Mouse (Mus musculus) MEL (cell line): Measurements from ENCODE around the gene Macrod2.

Source experiments
- CTCF ChIP-seq, 3 experiments: IDR thresholded peaks in 2 of 3; conservative IDR thresholded peaks in 1 of 3; 2 replicates each; pipeline ENCODE4 v1.5.1; 2011 to 2012; ENCODE audit warnings: low read length in 3 of 3, low read depth in 2 of 3, mild to moderate bottlenecking in 2 of 3, improper control_type of control experiment in 1 of 3, inconsistent platforms in 1 of 3, mixed read lengths in 1 of 3, moderate library complexity in 1 of 3; ENCODE audit not compliant: control insufficient read depth in 1 of 3, insufficient read depth in 1 of 3, poor library complexity in 1 of 3, severe bottlenecking in 1 of 3
- EP300 ChIP-seq, 2 experiments: IDR thresholded peaks; 2 replicates each; pipeline ENCODE4 v1.6.1; 2011; ENCODE audit warnings: improper control_type of control experiment in 2 of 2, low read length in 2 of 2, low read depth in 1 of 2, mild to moderate bottlenecking in 1 of 2
- MAFK ChIP-seq: IDR thresholded peaks from 2 replicates; pipeline ENCODE4 v1.6.1; 2011; ENCODE audit warnings: low read depth, mild to moderate bottlenecking, low read length, improper control_type of control experiment, borderline replicate concordance
- MYC ChIP-seq: IDR thresholded peaks from 2 replicates; pipeline ENCODE4 v1.6.1; 2011; ENCODE audit warnings: low read depth, mild to moderate bottlenecking, low read length, improper control_type of control experiment, moderate library complexity
- RAD21 ChIP-seq: IDR thresholded peaks from 2 replicates; pipeline ENCODE4 v1.6.1; 2011; ENCODE audit warnings: mild to moderate bottlenecking, low read depth, low read length, improper control_type of control experiment
- SIN3A ChIP-seq: IDR thresholded peaks from 2 replicates; pipeline ENCODE4 v1.6.1; 2012; ENCODE audit warnings: low read length, improper control_type of control experiment, inconsistent platforms
- TCF12 ChIP-seq: IDR thresholded peaks from 2 replicates; pipeline ENCODE4 v1.6.1; 2014; ENCODE audit warnings: low read depth, mild to moderate bottlenecking, inconsistent platforms, low read length, improper control_type of control experiment, moderate library complexity
- USF1 ChIP-seq: IDR thresholded peaks from 2 replicates; pipeline ENCODE4 v1.6.1; 2014; ENCODE audit warnings: low read depth, mild to moderate bottlenecking, inconsistent platforms, low read length, improper control_type of control experiment, moderate library complexity

DNA sequence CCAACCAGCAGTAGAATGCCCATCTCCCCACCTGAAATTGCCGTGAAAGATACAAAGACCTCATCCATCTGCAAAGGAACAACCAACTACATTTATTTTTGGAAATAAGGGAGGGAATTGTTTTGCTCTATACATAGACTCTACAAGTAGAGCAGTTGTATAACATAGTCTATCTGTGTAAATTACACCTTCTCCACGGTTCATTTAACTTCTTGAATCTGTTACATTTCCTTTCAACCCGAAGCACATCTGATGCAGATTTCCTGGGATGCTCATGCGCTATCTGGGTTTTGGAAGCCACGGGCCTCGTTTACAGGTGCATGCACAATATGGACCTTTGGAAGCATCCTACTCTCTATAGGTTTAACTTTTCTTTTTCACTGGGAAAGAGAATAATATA lies 175.8 kb downstream of the Macrod2 start:
- TF ChIP-seq CTCF (IDR thresholded peaks at IDR 0.05 in 2 of 3, conservative IDR thresholded peaks at IDR 0.05 in 1 of 3; ENCODE audit: control insufficient read depth in 1 of 3, insufficient read depth in 1 of 3, low read depth in 2 of 3, low read length in 3 of 3, poor library complexity in 1 of 3, severe bottlenecking in 1 of 3): no peak
- no peak for TF ChIP-seq MAFK
- TF ChIP-seq RAD21: no peak
- TF ChIP-seq EP300 (IDR thresholded peaks at IDR 0.05; ENCODE audit: low read depth in 1 of 2, low read length in 2 of 2): no peak
- TF ChIP-seq MYC: no peak
- TF ChIP-seq USF1: no peak
- no peak for TF ChIP-seq TCF12
- TF ChIP-seq SIN3A: no peak
